Mouse (Mus musculus) CH12.LX (cell line): Measurements from ENCODE around the gene Zbtb38.

ENCODE experiments used
- CTCF ChIP-seq, 2 experiments: IDR thresholded peaks in 1 of 2; conservative IDR thresholded peaks in 1 of 2; 2 replicates each; pipeline ENCODE4 v1.5.1; 2011 to 2012; ENCODE audit warnings: low read depth in 2 of 2, low read length in 2 of 2, improper control_type of control experiment in 1 of 2, inconsistent platforms in 1 of 2, mild to moderate bottlenecking in 1 of 2, moderate library complexity in 1 of 2
- EP300 ChIP-seq: IDR thresholded peaks from 2 replicates; pipeline ENCODE4 v1.6.1; 2011; ENCODE audit warnings: low read length, improper control_type of control experiment
- MAFK ChIP-seq: IDR thresholded peaks from 2 replicates; pipeline ENCODE4 v1.6.1; 2011; ENCODE audit warnings: low read length, improper control_type of control experiment; ENCODE audit not compliant: insufficient replicate concordance
- MAZ ChIP-seq: IDR thresholded peaks from 2 replicates; pipeline ENCODE4 v1.6.1; 2012; ENCODE audit warnings: low read depth, mild to moderate bottlenecking, inconsistent platforms, low read length, improper control_type of control experiment, moderate library complexity
- POLR2A ChIP-seq: IDR thresholded peaks from 2 replicates; pipeline ENCODE4 v1.6.1; 2011; ENCODE audit warnings: low read depth, mild to moderate bottlenecking, improper control_type of control experiment, low read length
- TCF12 ChIP-seq: IDR thresholded peaks from 2 replicates; pipeline ENCODE4 v1.6.1; 2014; ENCODE audit warnings: low read depth, mild to moderate bottlenecking, inconsistent platforms, low read length, improper control_type of control experiment

GRCm38 (mm10) chr9:96689076-96689475 lies 63.6 kb downstream of the Zbtb38 start:
- TF ChIP-seq TCF12 (no peak), MAZ (no peak), MAFK (no peak), CTCF (conservative IDR thresholded peaks at IDR 0.05 in 1 of 2, IDR thresholded peaks at IDR 0.05 in 1 of 2; ENCODE audit: low read depth in 2 of 2, low read length in 2 of 2) (no peak), EP300 (no peak), POLR2A (no peak)
